Mouse (Mus musculus) limb, embryonic 13.5 days (tissue): ENCODE measurements around the gene Haus2. TPM values are rescaled to one million over a fixed set of nuclear protein-coding genes. Genes with fewer than 3 reads are reported as not detected.

Source experiments
- ATAC-seq: fragments of 200-750 bp; cut with Nextera tagmentation; 2 replicates; pipeline ENCODE4 v1.8.0; 2017; ENCODE audit warnings: low read depth, moderate number of reproducible peaks, moderate TSS enrichment; ENCODE audit not compliant: low FRiP score
- H3K27ac ChIP-seq: fragments of 300-500 bp; sonication (generic); 2 replicates; pipeline ENCODE4 v1.5.1; 2015; ENCODE audit warnings: inconsistent platforms, mild to moderate bottlenecking, moderate library complexity
- H3K27me3 ChIP-seq: fragments of 300-500 bp; sonication (generic); 2 replicates; pipeline ENCODE4 v1.6.1; 2015; ENCODE audit warnings: mild to moderate bottlenecking, inconsistent platforms
- H3K36me3 ChIP-seq: fragments of 300-500 bp; sonication (generic); 2 replicates; pipeline ENCODE4 v1.6.1; 2015; ENCODE audit warnings: inconsistent platforms, mild to moderate bottlenecking, moderate library complexity
- H3K4me1 ChIP-seq: fragments of 300-500 bp; sonication (generic); 2 replicates; pipeline ENCODE4 v1.6.1; 2015; ENCODE audit warnings: inconsistent platforms
- H3K4me2 ChIP-seq: fragments of 300-500 bp; sonication (generic); replicated peaks from 2 replicates; pipeline ENCODE4 v1.6.1; 2015; ENCODE audit warnings: inconsistent platforms, mild to moderate bottlenecking, moderate library complexity
- H3K4me3 ChIP-seq: fragments of 300-500 bp; sonication (generic); 2 replicates; pipeline ENCODE4 v1.5.1; 2015; ENCODE audit warnings: moderate library complexity, mild to moderate bottlenecking, inconsistent platforms
- H3K9ac ChIP-seq: fragments of 300-500 bp; sonication (generic); 2 replicates; pipeline ENCODE4 v1.6.1; 2015; ENCODE audit warnings: mild to moderate bottlenecking, inconsistent platforms
- H3K9me3 ChIP-seq: fragments of 300-500 bp; sonication (generic); 2 replicates; pipeline ENCODE4 v1.6.1; 2016; ENCODE audit warnings: inconsistent platforms
- WGBS: fragments of 180-500 bp; shearing (Covaris S2); methylation state at CpG from one replicate; pipeline ENCODE4 v1.1.7; 2015; 5-methylcytosine and 5-hydroxymethylcytosine counted together
- polyA plus RNA-seq: library from polyadenylated mRNA; unstranded; fragments of >200 nt; fragmentation: Nextera tagmentation; extraction: Ambion mirVana; gene quantifications from 2 replicates; pipeline ENCODE4 v1.2.1, GENCODE M21; 2015

Gene Haus2
- polyA plus RNA-seq, 1 experiment from 2014 or later: 26.4 TPM

- WGBS: 79% methylated on average over 2 of the region's 2 CpGs
- Histone ChIP-seq H3K4me1 (0 out of 2 replicates have a peak, but pooled peaks cover 7% of the 10 kb centered on the region), H3K27ac (no peak overlapping the region), H3K9ac (no peak overlapping the region), H3K4me3 (no peak overlapping the region), H3K9me3 (no peaks in the 10 kb centered on the region), H3K4me2 (no peak overlapping the region), H3K36me3 (no peaks in the 10 kb centered on the region), H3K27me3 (no peaks in the 10 kb centered on the region)
- ATAC-seq: no peak
These were observed 45.5 kb downstream of the Haus2 start for GRCm38 (mm10) chr2:120654693-120655092.

- Histone ChIP-seq H3K4me3 (no peak overlapping the region), H3K9me3 (no peaks in the 10 kb centered on the region), H3K27ac (no peak overlapping the region), H3K9ac (no peak overlapping the region), H3K36me3 (no peaks in the 10 kb centered on the region), H3K4me1 (0 out of 2 replicates have a peak, but pooled peaks cover 7% of the 10 kb centered on the region), H3K4me2 (no peak overlapping the region), H3K27me3 (no peaks in the 10 kb centered on the region)
- no peak for ATAC-seq
- WGBS: 90% methylated on average over 5 of the region's 5 CpGs
These were observed 46.7 kb downstream of the Haus2 start for GRCm38 (mm10) chr2:120655905-120656304.

GRCm38 (mm10) chr2:120656711-120657110 lies 47.5 kb downstream of the Haus2 start:
- H3K4me3 ChIP-seq: no peak overlapping the region
- no peak overlapping the region for H3K4me2 ChIP-seq
- no peaks in the 10 kb centered on the region for H3K36me3 ChIP-seq
- WGBS: 95% methylated on average over 2 of the region's 2 CpGs
- no peak for ATAC-seq
- no peak overlapping the region for H3K9ac ChIP-seq
- H3K4me1 ChIP-seq: 0 out of 2 replicates have a peak, but pooled peaks cover 7% of the 10 kb centered on the region
- no peaks in the 10 kb centered on the region for H3K9me3 ChIP-seq
- H3K27ac ChIP-seq: no peak overlapping the region
- no peaks in the 10 kb centered on the region for H3K27me3 ChIP-seq

- H3K36me3 ChIP-seq: no peaks in the 10 kb centered on the region
- WGBS: 80% methylated on average over 5 of the region's 5 CpGs
- H3K9ac ChIP-seq: no peak overlapping the region
- H3K27ac ChIP-seq: no peak overlapping the region
- no peaks in the 10 kb centered on the region for H3K27me3 ChIP-seq
- H3K4me1 ChIP-seq: no peaks in the 10 kb centered on the region
- no peak for ATAC-seq
- no peaks in the 10 kb centered on the region for H3K9me3 ChIP-seq
- H3K4me2 ChIP-seq: no peak overlapping the region
- no peak overlapping the region for H3K4me3 ChIP-seq
These were observed 49.3 kb downstream of the Haus2 start for GRCm38 (mm10) chr2:120658486-120658885.

GRCm38 (mm10) chr2:120659318-120659717 lies 50.1 kb downstream of the Haus2 start:
- Histone ChIP-seq H3K4me3 (no peak overlapping the region), H3K27me3 (no peaks in the 10 kb centered on the region), H3K36me3 (no peaks in the 10 kb centered on the region), H3K9me3 (no peaks in the 10 kb centered on the region), H3K27ac (no peak overlapping the region), H3K4me1 (no peaks in the 10 kb centered on the region), H3K4me2 (no peak overlapping the region), H3K9ac (no peak overlapping the region)
- ATAC-seq: no peak

- Histone ChIP-seq H3K4me1 (no peaks in the 10 kb centered on the region), H3K9ac (no peak overlapping the region), H3K27ac (no peak overlapping the region), H3K4me2 (no peak overlapping the region), H3K9me3 (no peaks in the 10 kb centered on the region), H3K27me3 (no peaks in the 10 kb centered on the region), H3K36me3 (no peaks in the 10 kb centered on the region), H3K4me3 (no peak overlapping the region)
- no peak for ATAC-seq
- 86% methylated on average over 5 of the region's 5 CpGs for WGBS
These were observed 51.4 kb downstream of the Haus2 start for GRCm38 (mm10) chr2:120660486-120661078.

- H3K9ac ChIP-seq: no peak overlapping the region
- no peaks in the 10 kb centered on the region for H3K9me3 ChIP-seq
- no peaks in the 10 kb centered on the region for H3K27me3 ChIP-seq
- no peaks in the 10 kb centered on the region for H3K4me1 ChIP-seq
- no peak overlapping the region for H3K27ac ChIP-seq
- no peak overlapping the region for H3K4me2 ChIP-seq
- ATAC-seq: no peak
- peaks cover 6% of the 10 kb centered on the region; the same call in 1 of the 2 replicates for H3K36me3 ChIP-seq
- H3K4me3 ChIP-seq: no peak overlapping the region
These were observed 53.6 kb downstream of the Haus2 start for GRCm38 (mm10) chr2:120662766-120663165.

- no peak for ATAC-seq
- Histone ChIP-seq H3K27me3 (no peaks in the 10 kb centered on the region), H3K36me3 (peaks cover 6% of the 10 kb centered on the region; the same call in 1 of the 2 replicates), H3K9me3 (no peaks in the 10 kb centered on the region), H3K27ac (no peak overlapping the region), H3K4me3 (no peak overlapping the region), H3K9ac (no peak overlapping the region), H3K4me2 (no peak overlapping the region), H3K4me1 (no peaks in the 10 kb centered on the region)
- 73% methylated on average over 3 of the region's 3 CpGs for WGBS
These were observed 54.4 kb downstream of the Haus2 start for GRCm38 (mm10) chr2:120663491-120664154.

- no peak overlapping the region for H3K4me3 ChIP-seq
- no peak for ATAC-seq
- no peaks in the 10 kb centered on the region for H3K4me1 ChIP-seq
- WGBS: 88% methylated on average over 2 of the region's 2 CpGs
- H3K4me2 ChIP-seq: no peak overlapping the region
- peaks cover 6% of the 10 kb centered on the region; the same call in 1 of the 2 replicates for H3K36me3 ChIP-seq
- no peaks in the 10 kb centered on the region for H3K27me3 ChIP-seq
- no peaks in the 10 kb centered on the region for H3K9me3 ChIP-seq
- H3K27ac ChIP-seq: no peak overlapping the region
- no peak overlapping the region for H3K9ac ChIP-seq
These were observed 58.3 kb downstream of the Haus2 start for GRCm38 (mm10) chr2:120667446-120667845.

- ATAC-seq: no peak
- Histone ChIP-seq H3K36me3 (peaks cover 6% of the 10 kb centered on the region; the same call in 1 of the 2 replicates), H3K4me2 (no peak overlapping the region), H3K4me1 (no peaks in the 10 kb centered on the region), H3K9me3 (no peaks in the 10 kb centered on the region), H3K27ac (no peak overlapping the region), H3K4me3 (no peak overlapping the region), H3K27me3 (no peaks in the 10 kb centered on the region), H3K9ac (no peak overlapping the region)
- 86% methylated on average over 2 of the region's 2 CpGs for WGBS
These were observed 61.1 kb downstream of the Haus2 start for GRCm38 (mm10) chr2:120670253-120670652.
